ENCODE assay signal across 8 mouse cellular contexts in genomic region chr7:144554123-144554472, GRCm38 (mm10). TPM values are rescaled to one million over a fixed set of nuclear protein-coding genes. Genes with fewer than 3 reads are reported as not detected.
DNase-seq lines count a peak whose midpoint lies in the region; ATAC-seq lines count a peak whose summit lies in the region.

No protein-coding gene starts in this region.

- peak; percentile 11; the same call in 1 of the 2 replicates for ATAC-seq in kidney, embryonic 16.5 days (ENCODE audit: low FRiP score, low TSS enrichment)
- ATAC-seq in hindbrain, embryonic 15.5 days (ENCODE audit: low FRiP score, low read depth) = peak; percentile 57; the same call in 1 of the 2 replicates
- ATAC-seq in midbrain, embryonic 14.5 days (ENCODE audit: low FRiP score, low TSS enrichment) = no peak

- peak overlapping the region; percentile 88 for H3K4me2 ChIP-seq in kidney, embryonic 16.5 days (replicated peaks; ENCODE audit: low read depth, low read length)
- peak overlapping the region; percentile 78 for H3K4me2 ChIP-seq in hindbrain, embryonic 15.5 days
- H3K4me2 ChIP-seq in midbrain, embryonic 14.5 days (ENCODE audit: low read length) = peak overlapping the region; percentile 74

- H3K9ac ChIP-seq in kidney, embryonic 16.5 days (replicated peaks; ENCODE audit: low read length) = peak overlapping the region; percentile 96
- peak overlapping the region; percentile 53 for H3K9ac ChIP-seq in hindbrain, embryonic 15.5 days
- peak overlapping the region; percentile 93 for H3K9ac ChIP-seq in midbrain, embryonic 14.5 days (replicated peaks; ENCODE audit: low read length)

- whole genome bisulfite sequencing in kidney, embryonic 16.5 days = 20% methylated on average over 8 of the region's 8 CpGs
- WGBS in embryonic facial prominence, embryonic 10.5 days = 24% methylated on average over 8 of the region's 8 CpGs
- WGBS in hindbrain, embryonic 15.5 days = 24% methylated on average over 8 of the region's 8 CpGs
- WGBS in midbrain, embryonic 14.5 days = 28% methylated on average over 8 of the region's 8 CpGs

- H3K27ac ChIP-seq in kidney, embryonic 16.5 days (ENCODE audit: low read length) = no peak overlapping the region
- peak overlapping the region; percentile 92 for H3K27ac ChIP-seq in embryonic facial prominence, embryonic 10.5 days (replicated peaks)
- peak overlapping the region; percentile 82 for H3K27ac ChIP-seq in hindbrain, embryonic 15.5 days (replicated peaks)
- peak overlapping the region; percentile 71 for H3K27ac ChIP-seq in midbrain, embryonic 14.5 days (replicated peaks; ENCODE audit: low read depth, low read length)

- no peaks in the 10 kb centered on the region for H3K27me3 ChIP-seq in kidney, embryonic 16.5 days (ENCODE audit: insufficient read depth, low read length)
- peaks cover 17% of the 10 kb centered on the region for H3K27me3 ChIP-seq in embryonic facial prominence, embryonic 10.5 days (replicated peaks; ENCODE audit: low read depth, poor library complexity, severe bottlenecking)
- H3K27me3 ChIP-seq in hindbrain, embryonic 15.5 days = peaks cover 4% of the 10 kb centered on the region; the same call in 1 of the 2 replicates
- no peaks in the 10 kb centered on the region for H3K27me3 ChIP-seq in midbrain, embryonic 14.5 days (ENCODE audit: control insufficient read depth, insufficient read depth, low read length)

- H3K4me1 ChIP-seq in kidney, embryonic 16.5 days (ENCODE audit: insufficient read depth, low read length) = peaks cover 19% of the 10 kb centered on the region
- H3K4me1 ChIP-seq in embryonic facial prominence, embryonic 10.5 days = peaks cover 29% of the 10 kb centered on the region
- H3K4me1 ChIP-seq in hindbrain, embryonic 15.5 days (replicated peaks) = peaks cover 38% of the 10 kb centered on the region
- peaks cover 16% of the 10 kb centered on the region for H3K4me1 ChIP-seq in midbrain, embryonic 14.5 days (ENCODE audit: control insufficient read depth, insufficient read depth, low read length)

- DNase-seq in kidney, postnatal 14 days = no peak
- DNase-seq in embryonic facial prominence, embryonic 10.5 days (ENCODE audit: low spot score) = no peak
- no peak for DNase-seq in midbrain, embryonic 14.5 days
- DNase-seq in retina, postnatal 1 day = no peak
- DNase-seq in thymus, postnatal 4 days = no peak
- no peak for DNase-seq in right cerebral cortex, adult 2 months (ENCODE audit: low spot score in 2 of 2)

- H3K4me3 ChIP-seq in kidney, embryonic 16.5 days (ENCODE audit: low read length) = peak overlapping the region; percentile 95
- peak overlapping the region; percentile 86 for H3K4me3 ChIP-seq in embryonic facial prominence, embryonic 10.5 days
- peak overlapping the region; percentile 94 for H3K4me3 ChIP-seq in hindbrain, embryonic 15.5 days
- peak overlapping the region; percentile 96 for H3K4me3 ChIP-seq in midbrain, embryonic 14.5 days (replicated peaks; ENCODE audit: low read depth, low read length)

- H3K36me3 ChIP-seq in kidney, embryonic 16.5 days (ENCODE audit: insufficient read depth, low read length) = peaks cover 14% of the 10 kb centered on the region
- peaks cover 31% of the 10 kb centered on the region for H3K36me3 ChIP-seq in embryonic facial prominence, embryonic 10.5 days (replicated peaks)
- H3K36me3 ChIP-seq in hindbrain, embryonic 15.5 days = peaks cover 20% of the 10 kb centered on the region
- peaks cover 18% of the 10 kb centered on the region for H3K36me3 ChIP-seq in midbrain, embryonic 14.5 days (ENCODE audit: control insufficient read depth, insufficient read depth, low read length)

- H3K9me3 ChIP-seq in kidney, embryonic 16.5 days (ENCODE audit: low read length) = no peaks in the 10 kb centered on the region
- H3K9me3 ChIP-seq in embryonic facial prominence, embryonic 10.5 days = no peaks in the 10 kb centered on the region
- H3K9me3 ChIP-seq in hindbrain, embryonic 15.5 days = no peaks in the 10 kb centered on the region
- no peaks in the 10 kb centered on the region for H3K9me3 ChIP-seq in midbrain, embryonic 14.5 days (ENCODE audit: control insufficient read depth, low read length)

RNA-seq across cellular contexts. Expression of gene Ppfia1, which starts 0.6 kb away (rescaled TPM):
- polyA plus RNA-seq in kidney, embryonic 16.5 days (2015; fragmentation: Nextera tagmentation; extraction: Ambion mirVana) = 26.9 and 37.7 TPM in 2 replicates
- polyA plus RNA-seq in embryonic facial prominence, embryonic 10.5 days (2016; fragmentation: Nextera tagmentation; extraction: Ambion mirVana) = 44.3 and 44.6 TPM in 2 replicates
- polyA plus RNA-seq in hindbrain, embryonic 15.5 days (2015; fragmentation: Nextera tagmentation; extraction: Ambion mirVana) = 23.1 and 24.4 TPM in 2 replicates
- 28.3 and 33.3 TPM in 2 replicates for polyA plus RNA-seq in midbrain, embryonic 14.5 days (2014; fragmentation: Nextera tagmentation; extraction: Ambion mirVana)

RNA-seq across cellular contexts. Expression of gene Fadd, which starts 28.2 kb away (rescaled TPM):
- 13.1 and 15.7 TPM in 2 replicates for polyA plus RNA-seq in kidney, embryonic 16.5 days (2015; fragmentation: Nextera tagmentation; extraction: Ambion mirVana)
- polyA plus RNA-seq in embryonic facial prominence, embryonic 10.5 days (2016; fragmentation: Nextera tagmentation; extraction: Ambion mirVana) = 10.7 and 12.0 TPM in 2 replicates
- 5.2 and 5.7 TPM in 2 replicates for polyA plus RNA-seq in hindbrain, embryonic 15.5 days (2015; fragmentation: Nextera tagmentation; extraction: Ambion mirVana)
- polyA plus RNA-seq in midbrain, embryonic 14.5 days (2014; fragmentation: Nextera tagmentation; extraction: Ambion mirVana) = 4.2 and 6.1 TPM in 2 replicates
